Mouse (Mus musculus) C2C12 (cell line): ENCODE results near the gene Sart3.
A peak's percentile ranks its signal among the peaks of the same experiment; 100 is the strongest.

Experiments
- CTCF ChIP-seq: IDR thresholded peaks from one replicate; pipeline ENCODE4 v1.5.1; 2011; ENCODE audit not compliant: control insufficient read depth, insufficient read depth, insufficient read length
- FOSL1 ChIP-seq: IDR thresholded peaks from one replicate; pipeline ENCODE4 v1.8.0; 2011; ENCODE audit warnings: mild to moderate bottlenecking, low read length; ENCODE audit not compliant: poor library complexity, insufficient read depth, severe bottlenecking
- MAX ChIP-seq: IDR thresholded peaks from one replicate; pipeline ENCODE4 v1.6.1; 2011; ENCODE audit warnings: mild to moderate bottlenecking, control low read depth
- USF1 ChIP-seq: IDR thresholded peaks from one replicate; pipeline ENCODE4 v1.6.1; 2011; ENCODE audit warnings: low read depth, mild to moderate bottlenecking, control low read depth, moderate library complexity

- TF ChIP-seq CTCF (peak; percentile 93), USF1 (no peak), FOSL1 (no peak), MAX (peak; percentile 34)
Measured at GRCm38 (mm10) chr5:113773664-113774063, 1.4 kb upstream of the Sart3 start.
